Mouse (Mus musculus) effector memory CD4-positive, alpha-beta T cell, adult 7 months (primary cell): ENCODE measurements around the gene Dennd2d. TPM values are rescaled to one million over a fixed set of nuclear protein-coding genes. Genes with fewer than 3 reads are reported as not detected.

ENCODE experiments used
- polyA plus RNA-seq: library from polyadenylated mRNA; unstranded; fragments of 100-300 nt; shearing (Covaris generic); gene quantifications from one replicate; pipeline ENCODE4 v1.2.1, GENCODE M21; 2017

The Dennd2d gene
- 232 TPM for polyA plus RNA-seq

DNA sequence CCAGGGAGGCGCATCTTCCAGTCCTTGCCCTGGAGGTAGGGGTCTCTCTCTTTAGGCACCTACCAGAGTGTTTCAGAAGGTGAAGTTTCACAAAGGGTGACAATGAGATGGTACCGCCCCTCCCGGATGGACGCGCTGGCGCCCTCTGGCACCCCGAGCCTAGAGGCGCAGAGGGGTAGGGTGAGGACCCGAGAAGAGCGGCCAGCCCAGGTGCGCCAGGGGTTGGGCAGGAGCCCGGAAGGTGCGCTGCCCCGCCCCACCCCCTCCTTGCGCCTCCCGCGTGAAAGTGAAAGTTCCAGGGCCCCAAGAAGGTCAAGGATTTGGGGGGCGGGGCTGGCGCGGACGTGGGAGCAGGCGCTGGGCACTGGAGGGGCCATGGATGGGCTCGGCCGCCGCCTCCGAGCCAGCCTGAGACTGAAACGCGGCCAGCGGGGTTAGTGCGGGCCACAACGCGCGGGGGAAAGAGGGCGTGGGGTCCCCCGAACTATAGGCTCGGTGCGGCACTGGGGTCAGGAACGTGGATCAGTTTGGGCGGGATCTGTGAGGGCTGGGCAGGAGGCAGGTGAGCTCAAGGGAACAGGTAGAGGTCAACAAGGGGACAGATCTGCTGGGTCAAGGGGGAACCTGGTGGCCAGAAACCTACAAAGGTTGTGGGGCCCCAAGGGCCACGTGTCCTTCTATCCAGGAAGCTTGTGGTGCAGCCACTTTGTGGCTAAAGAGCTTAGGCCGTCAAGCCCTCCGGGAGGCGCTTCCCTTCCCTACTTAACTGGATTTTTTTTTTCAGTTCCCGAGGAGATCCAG, at the start of gene Dennd2d:
Gene Dennd2d (plus strand): TSS at position 125 of the 801 bp plus-strand sequence.

DNA sequence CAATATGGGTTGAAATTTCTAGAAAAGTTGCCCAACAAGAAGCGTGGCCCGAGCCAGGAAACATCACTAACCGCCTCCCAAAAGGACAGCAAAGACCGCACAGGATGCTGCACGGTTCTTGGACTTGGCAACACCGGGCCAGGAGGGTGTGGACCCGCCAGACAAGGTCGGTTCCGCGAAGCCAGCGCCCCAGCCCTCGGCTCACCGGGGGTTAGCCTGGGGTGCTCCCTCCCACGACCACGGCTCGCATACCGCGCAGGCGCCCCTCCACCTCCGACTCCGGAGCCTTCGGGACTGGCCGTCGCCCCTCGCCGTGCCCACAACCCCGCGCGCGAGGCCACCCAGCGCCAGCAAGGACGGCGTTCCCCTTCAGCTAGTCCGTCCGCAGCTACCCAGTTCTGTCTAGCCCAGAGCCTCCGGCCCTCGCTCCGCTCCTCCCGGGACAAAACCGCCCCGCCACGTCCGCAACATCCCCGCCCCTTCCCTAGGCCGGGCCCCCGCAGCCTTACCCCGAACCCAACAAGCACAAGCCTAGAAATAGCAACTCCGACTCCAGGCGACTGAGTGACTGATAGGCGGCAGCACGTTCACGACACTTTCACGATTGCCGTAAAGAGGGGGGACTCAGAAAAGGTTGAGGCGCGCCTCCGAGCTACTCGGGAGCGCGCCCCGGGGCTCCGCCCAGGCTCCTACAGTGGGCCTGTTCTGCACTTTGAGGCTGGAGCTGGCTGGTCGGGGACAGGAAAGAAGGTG, 65.1 kb downstream of the Dennd2d start, which contains the start of the genes Dram2 and Cept1:
Gene Dram2 (plus strand): TSS at position 628 of the 753 bp plus-strand sequence.
Gene Cept1 (minus strand): TSS at position 632 of the 753 bp plus-strand sequence.

Other genes with a start within 250 kb of the Dennd2d start
- gene Chil6, start 76.2 kb upstream of the Dennd2d start, polyA plus RNA-seq = 0.23 TPM
- gene Dram2, start 65.4 kb downstream of the Dennd2d start, polyA plus RNA-seq = 20.0 TPM
- 81.2 TPM for gene Cept1, start 65.4 kb downstream of the Dennd2d start, polyA plus RNA-seq
- 36.7 TPM for gene Lrif1, start 202.6 kb downstream of the Dennd2d start, polyA plus RNA-seq